Mouse (Mus musculus) spleen, adult 2 months (tissue): ENCODE measurements around the gene Srm. TPM values are rescaled to one million over a fixed set of nuclear protein-coding genes. Genes with fewer than 3 reads are reported as not detected.

ENCODE experiments used
- DNase-seq, 2 experiments: peaks; one replicate each; pipeline versions ENCODE4 v3.0.0 to v3.0.0-alpha.2; 2012 to 2021; ENCODE audit warnings: low spot score in 2 of 2, low read depth in 1 of 2
- H3K27ac ChIP-seq: fragments of 200-500 bp; 2 replicates; pipeline ENCODE4 v1.5.1; 2012; ENCODE audit warnings: low read length, inconsistent platforms; ENCODE audit not compliant: insufficient read depth
- H3K27me3 ChIP-seq: fragments of 200-500 bp; 2 replicates; pipeline ENCODE4 v1.6.1; 2012; ENCODE audit warnings: mild to moderate bottlenecking, moderate library complexity, low read length, inconsistent platforms; ENCODE audit not compliant: control insufficient read depth, insufficient read depth
- H3K36me3 ChIP-seq: fragments of 200-500 bp; 2 replicates; pipeline ENCODE4 v1.6.1; 2012; ENCODE audit warnings: mild to moderate bottlenecking, low read length, inconsistent platforms; ENCODE audit not compliant: control insufficient read depth, insufficient read depth
- H3K4me1 ChIP-seq: fragments of 200-500 bp; 2 replicates; pipeline ENCODE4 v1.6.1; 2011; ENCODE audit warnings: inconsistent platforms; ENCODE audit not compliant: control insufficient read depth, insufficient read depth, insufficient read length
- H3K4me3 ChIP-seq: fragments of 200-500 bp; 2 replicates; pipeline ENCODE4 v1.5.1; 2011; ENCODE audit warnings: mild to moderate bottlenecking, inconsistent platforms; ENCODE audit not compliant: insufficient read depth, insufficient read length; ENCODE audit errors: extremely low read depth
- CTCF ChIP-seq: fragments of 200-500 bp; IDR thresholded peaks from 2 replicates; pipeline ENCODE4 v1.5.1; 2011; ENCODE audit warnings: mild to moderate bottlenecking, inconsistent platforms; ENCODE audit not compliant: insufficient read depth, insufficient read length, insufficient replicate concordance; ENCODE audit errors: extremely low read depth
- POLR2A ChIP-seq: fragments of 200-500 bp; IDR thresholded peaks from 2 replicates; pipeline ENCODE4 v1.6.1; 2011; ENCODE audit warnings: low read depth, low read length, inconsistent platforms
- WGBS: fragments of 180-500 bp; shearing (Covaris S2); methylation state at CpG from one replicate; pipeline ENCODE4 v1.1.7; 2018; 5-methylcytosine and 5-hydroxymethylcytosine counted together
- polyA plus RNA-seq: library from polyadenylated mRNA; depleted of rRNA; stranded (reverse); fragments of >200 nt; gene quantifications from 2 replicates; pipeline ENCODE4 v1.2.3, GENCODE M21; 2012

The Srm gene
- polyA plus RNA-seq, 1 experiment, result 55.7 TPM

DNA sequence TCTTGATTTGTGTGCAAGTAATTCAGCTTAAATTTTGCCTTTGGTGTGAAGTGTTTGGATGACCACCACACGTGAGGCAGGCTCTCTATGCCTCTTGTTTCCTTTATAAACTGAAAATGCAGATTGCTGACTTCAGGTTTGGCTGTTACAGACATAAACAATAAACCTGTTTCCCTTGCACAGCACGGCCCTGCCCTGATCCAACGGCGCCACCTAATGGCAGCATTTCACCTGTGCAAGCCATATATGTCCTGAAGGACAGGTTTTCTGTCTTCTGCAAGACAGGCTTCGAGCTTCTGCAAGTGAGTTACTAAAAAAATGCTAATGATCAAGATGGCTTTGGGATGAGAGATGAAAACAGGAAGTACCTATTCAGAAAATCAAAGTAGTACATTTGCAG is 16.5 kb downstream of the Srm start:
- DNase-seq, result peak; percentile 40 to 75

DNA sequence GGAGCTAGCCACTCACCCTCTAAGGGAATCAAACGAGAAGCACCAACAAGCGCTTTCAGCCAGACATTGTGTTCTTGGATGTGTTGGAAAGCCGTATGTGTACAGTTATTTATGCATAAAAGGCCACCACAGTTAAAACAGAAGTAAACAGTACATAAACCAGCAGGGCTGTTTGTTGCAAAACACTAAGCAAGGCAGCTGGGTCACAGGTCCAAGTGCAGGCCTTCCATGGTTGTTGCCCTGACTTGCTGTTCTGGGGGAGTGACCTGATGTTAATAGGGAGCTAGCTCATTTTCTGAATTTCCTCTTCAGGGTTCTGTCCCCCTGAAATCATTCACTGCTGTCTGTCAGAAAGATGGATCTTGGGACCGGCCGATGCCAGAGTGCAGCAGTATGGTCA is 18.5 kb downstream of the Srm start:
- H3K27me3 ChIP-seq, result no peaks in the 10 kb centered on the region
- H3K4me3 ChIP-seq, result no peak overlapping the region
- TF ChIP-seq CTCF (no peak), POLR2A (no peak)
- no peaks in the 10 kb centered on the region for H3K4me1 ChIP-seq
- peaks cover 13% of the 10 kb centered on the region for H3K36me3 ChIP-seq
- no peak overlapping the region for H3K27ac ChIP-seq
- WGBS, result 91% methylated on average over 5 of the region's 5 CpGs
- DNase-seq, result no peak

More for the DNA sequence above, 16.5 kb downstream of the Srm start:
- no peaks in the 10 kb centered on the region for H3K27me3 ChIP-seq
- no peak for TF ChIP-seq POLR2A
- TF ChIP-seq CTCF, result peak; percentile 91; the same call in 1 of the 2 replicates
- H3K4me3 ChIP-seq, result no peak overlapping the region
- H3K27ac ChIP-seq, result no peak overlapping the region
- H3K4me1 ChIP-seq, result no peaks in the 10 kb centered on the region
- no peaks in the 10 kb centered on the region; the same call in 1 of the 2 replicates for H3K36me3 ChIP-seq
- WGBS, result 11% methylated on average over 5 of the region's 5 CpGs

DNA sequence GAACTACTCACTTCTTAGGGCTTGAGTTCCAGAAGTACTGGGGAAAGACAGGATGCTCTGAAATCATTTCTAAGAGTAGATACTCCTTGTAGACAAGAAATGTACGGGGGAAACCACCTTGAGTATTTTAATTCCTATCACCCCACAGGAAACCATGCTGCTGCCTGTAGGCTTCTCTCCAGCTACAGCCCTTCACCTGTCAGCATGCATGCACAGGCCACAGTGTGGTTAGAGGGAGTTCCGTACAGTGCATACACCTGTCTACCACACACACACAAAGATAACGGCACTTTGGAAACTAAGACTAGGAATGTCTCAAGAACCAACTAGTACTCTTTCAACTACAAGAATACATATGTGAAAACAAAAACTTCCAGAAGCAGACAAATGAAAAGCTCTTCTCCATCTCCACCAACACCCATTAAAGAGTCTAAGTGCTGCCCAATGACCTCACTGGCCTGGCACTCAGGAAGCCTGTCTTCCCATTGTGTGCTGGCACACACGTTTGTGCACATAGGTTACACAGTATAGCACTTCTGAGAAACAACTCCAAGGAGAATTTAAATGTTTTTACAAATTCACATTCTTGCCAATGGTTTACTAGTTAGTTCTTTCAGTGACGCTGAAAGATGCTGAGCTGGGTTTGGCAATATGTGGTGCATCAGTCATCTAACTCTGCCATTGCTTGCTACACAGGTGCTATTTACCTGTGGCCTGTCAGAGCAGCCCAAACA is 19.5 kb downstream of the Srm start:
- TF ChIP-seq CTCF (no peak), POLR2A (no peak)

DNA sequence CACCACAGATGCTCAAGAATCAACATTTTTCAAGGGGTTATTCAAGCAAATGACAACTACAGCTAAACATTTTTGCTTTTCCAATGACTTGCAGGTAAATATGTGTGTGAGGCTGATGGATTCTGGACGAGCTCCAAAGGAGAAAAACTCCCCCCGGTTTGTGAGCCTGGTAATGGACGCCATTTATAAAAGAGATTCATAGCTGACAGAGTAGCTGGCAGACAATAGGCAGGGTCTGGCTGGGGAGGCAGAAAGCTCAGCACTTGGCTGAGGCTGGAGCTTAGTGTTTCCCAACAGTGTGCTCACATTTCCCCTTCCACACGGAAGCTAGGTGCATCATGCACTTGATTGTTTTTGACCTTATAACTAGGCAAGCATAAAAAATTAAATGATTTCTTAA is 21.3 kb downstream of the Srm start:
- no peaks in the 10 kb centered on the region for H3K27me3 ChIP-seq
- no peaks in the 10 kb centered on the region for H3K4me1 ChIP-seq
- no peak overlapping the region for H3K4me3 ChIP-seq
- no peak for TF ChIP-seq CTCF
- no peak for TF ChIP-seq POLR2A
- no peak for DNase-seq
- peaks cover 26% of the 10 kb centered on the region for H3K36me3 ChIP-seq
- 90% methylated on average over 4 of the region's 4 CpGs for WGBS
- H3K27ac ChIP-seq, result no peak overlapping the region

More for the DNA sequence above, 19.5 kb downstream of the Srm start:
- Histone ChIP-seq H3K36me3 (peaks cover 20% of the 10 kb centered on the region), H3K4me3 (no peak overlapping the region), H3K27ac (no peak overlapping the region), H3K4me1 (no peaks in the 10 kb centered on the region), H3K27me3 (no peaks in the 10 kb centered on the region)
- WGBS, result 46% methylated on average over 5 of the region's 5 CpGs
- DNase-seq, result no peak

DNA sequence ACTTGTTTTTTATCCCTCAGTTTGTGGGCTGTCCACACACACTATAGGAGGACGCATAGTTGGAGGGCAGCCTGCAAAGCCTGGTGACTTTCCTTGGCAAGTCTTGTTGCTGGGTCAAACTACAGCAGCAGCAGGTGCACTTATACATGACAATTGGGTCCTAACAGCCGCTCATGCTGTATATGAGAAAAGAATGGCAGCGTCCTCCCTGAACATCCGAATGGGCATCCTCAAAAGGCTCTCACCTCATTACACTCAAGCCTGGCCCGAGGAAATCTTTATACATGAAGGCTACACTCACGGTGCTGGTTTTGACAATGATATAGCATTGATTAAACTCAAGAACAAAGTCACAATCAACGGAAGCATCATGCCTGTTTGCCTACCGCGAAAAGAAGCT is 22.4 kb downstream of the Srm start:
- Histone ChIP-seq H3K27me3 (no peaks in the 10 kb centered on the region), H3K27ac (no peak overlapping the region), H3K4me1 (no peaks in the 10 kb centered on the region), H3K4me3 (no peak overlapping the region), H3K36me3 (peaks cover 33% of the 10 kb centered on the region)
- no peak for DNase-seq
- TF ChIP-seq CTCF (no peak), POLR2A (no peak)
- WGBS, result 93% methylated on average over 9 of the region's 9 CpGs

DNA sequence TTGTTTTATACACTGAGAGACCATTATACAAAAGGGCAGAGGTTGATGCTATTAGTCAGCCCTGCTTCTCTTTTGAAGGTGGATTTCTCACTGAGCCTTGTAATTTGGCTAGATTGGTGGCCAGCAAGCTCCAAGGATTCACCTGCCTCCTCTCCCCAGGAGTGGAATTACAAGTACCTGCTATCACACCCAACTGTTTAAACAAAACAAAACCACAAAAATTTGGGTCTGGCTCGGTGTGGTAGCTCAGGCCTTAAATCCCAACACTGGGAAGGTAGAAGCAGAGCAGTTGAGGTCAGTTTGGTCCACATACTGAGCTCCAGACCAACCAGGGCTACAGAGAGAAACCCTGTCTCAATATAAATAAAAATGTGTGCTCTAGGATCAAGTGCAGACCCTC is 28.5 kb downstream of the Srm start:
- TF ChIP-seq POLR2A, result no peak
- no peak for TF ChIP-seq CTCF
- H3K27ac ChIP-seq, result no peak overlapping the region
- no peak overlapping the region for H3K4me3 ChIP-seq
- no peak for DNase-seq
- H3K4me1 ChIP-seq, result no peaks in the 10 kb centered on the region
- H3K36me3 ChIP-seq, result peaks cover 56% of the 10 kb centered on the region
- H3K27me3 ChIP-seq, result no peaks in the 10 kb centered on the region
- WGBS, result 80% methylated on average over 1 of the region's 1 CpGs

DNA sequence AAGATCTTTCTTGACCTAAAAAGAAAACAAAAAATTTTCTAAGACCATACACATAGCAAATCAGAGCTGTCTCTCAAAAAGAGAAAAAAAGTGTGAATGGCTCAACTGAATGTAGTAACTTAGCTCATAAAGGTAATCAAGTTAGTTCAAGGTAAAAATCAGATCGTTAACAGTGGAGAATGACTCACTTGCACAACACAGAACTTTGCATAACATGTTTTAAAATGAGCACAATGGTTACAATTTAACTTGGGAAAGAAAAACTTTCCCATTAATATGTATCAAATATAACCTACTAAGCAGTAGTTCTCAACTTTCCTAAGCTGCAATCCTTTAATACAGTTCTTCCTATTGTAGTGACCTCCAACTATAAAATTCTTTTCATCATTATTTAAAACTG is 29.4 kb downstream of the Srm start:
- no peak overlapping the region for H3K4me3 ChIP-seq
- no peak overlapping the region for H3K27ac ChIP-seq
- no peaks in the 10 kb centered on the region for H3K27me3 ChIP-seq
- no peak for TF ChIP-seq CTCF
- no peak for TF ChIP-seq POLR2A
- DNase-seq, result no peak
- H3K36me3 ChIP-seq, result peaks cover 53% of the 10 kb centered on the region
- WGBS, result 92% methylated on average over 1 of the region's 1 CpGs
- no peaks in the 10 kb centered on the region; the same call in 1 of the 2 replicates for H3K4me1 ChIP-seq
